In genomic region chr12:80239445-80239844, GRCm38 (mm10) we compare ENCODE assay signal across 9 mouse cellular contexts. TPM values are rescaled to one million over a fixed set of nuclear protein-coding genes. Genes with fewer than 3 reads are reported as not detected.
DNase-seq lines count a peak whose midpoint lies in the region.
"Had no signal": no experiment of that assay in that cellular context is flagged by ENCODE, and none has a peak within 500 bp of the region (broad histone marks: within the 10 kb centered on the region; RNA-seq: fewer than 3 reads in every experiment).

No protein-coding gene starts in this region.

- peak; percentile 27 to 54 for DNase-seq in cerebellum, postnatal 25 days
- DNase-seq in cerebellum, adult 9-11 months: no peak
- DNase-seq in left cerebral cortex, adult 11 months (ENCODE audit: low spot score): peak; percentile 81
- DNase-seq in left cerebral cortex, postnatal 4 days: no peak
- peak; percentile 56 to 92 for DNase-seq in left cerebral cortex, adult 8-10 months (ENCODE audit: low spot score in 2 of 2)
- DNase-seq in right cerebral cortex, postnatal 4 days: peak; percentile 38
- no peak for DNase-seq in retina, embryonic 14.5 days (ENCODE audit: low spot score)
- no peak for DNase-seq in lung, postnatal 25 days (ENCODE audit: low spot score)
- DNase-seq: thymus, adult 18-20 months had no signal

- intact Hi-C loops in left cerebral cortex, postnatal 4 days (cut with DNase I): no loop called here

RNA-seq across cellular contexts. Expression of gene Actn1, which starts 20.7 kb away (rescaled TPM):
- 10 to 100 TPM; 65.4 to 68.2 TPM for total RNA-seq in left cerebral cortex, postnatal 4 days (2021)
- 100 to 1,000 TPM in 1 of 4 experiments, 10 to 100 TPM in 3; 92.6 to 101 (median 98.8) TPM for total RNA-seq in left cerebral cortex, adult 8-10 months (2022)

Comparison
In these comparisons a context has a peak if more than half of its experiments do, and no peak if none do; other contexts are left out.
1. DNase-seq: peak in cerebellum, postnatal 25 days (2 of 2), left cerebral cortex, adult 11 months (single experiment), left cerebral cortex, adult 8-10 months (2 of 2) and right cerebral cortex, postnatal 4 days (single experiment); none in cerebellum, adult 9-11 months (single experiment), left cerebral cortex, postnatal 4 days (single experiment), retina, embryonic 14.5 days (single experiment) and lung, postnatal 25 days (single experiment).